Mouse (Mus musculus): ENCODE results near the gene Zfyve27.
A peak's percentile ranks its signal among the peaks of the same experiment; 100 is the strongest.

Gene Zfyve27

DNA sequence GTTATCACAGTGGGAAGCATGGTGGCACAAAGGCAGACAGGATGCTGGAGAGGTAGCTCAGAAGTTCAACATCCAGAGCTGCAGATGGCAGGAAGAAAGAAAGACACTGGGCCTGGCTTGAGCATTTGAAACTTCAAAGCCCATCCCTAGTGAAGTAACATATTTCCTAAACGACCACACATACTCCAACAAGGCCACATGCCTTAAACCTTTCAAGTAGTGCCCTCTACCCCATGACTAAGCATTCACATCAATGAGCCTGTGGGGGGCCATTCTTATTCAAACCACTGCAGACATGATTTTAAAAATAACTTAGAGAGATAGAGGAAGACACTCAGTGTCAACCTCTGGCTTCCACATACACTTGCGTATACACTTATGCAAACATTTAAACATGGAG, 21.0 kb upstream of the Zfyve27 start:
- DNase-seq (ENCODE audit: low spot score in 2 of 2), result no peak

GRCm38 (mm10) chr19:42144067-42144466, 19.7 kb upstream of the Zfyve27 start:
- no peak for DNase-seq (ENCODE audit: low spot score in 2 of 2)

GRCm38 (mm10) chr19:42144541-42145167, 19.1 kb upstream of the Zfyve27 start:
- peak; percentile 56 to 69 for DNase-seq (ENCODE audit: low spot score in 2 of 2)

DNA sequence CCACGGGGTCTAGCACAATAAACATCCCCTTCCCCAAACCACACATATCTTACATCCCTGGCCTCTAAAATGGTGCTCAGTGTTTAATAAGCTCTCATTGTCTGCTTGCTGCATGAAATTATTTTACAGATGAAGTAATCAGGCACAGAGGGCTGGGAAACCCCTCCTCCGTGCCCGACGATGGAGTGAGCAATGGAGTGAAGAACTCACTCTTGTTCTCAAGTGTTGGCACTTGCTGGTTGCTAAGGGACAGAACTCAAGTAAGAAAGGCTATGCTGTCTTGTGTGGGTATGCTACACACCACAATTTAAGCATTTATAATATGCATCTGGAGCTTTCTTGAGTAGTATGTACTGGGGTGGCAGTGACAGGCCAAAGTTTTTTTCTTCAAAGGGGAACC, 18.5 kb upstream of the Zfyve27 start:
- DNase-seq (ENCODE audit: low spot score in 2 of 2), result no peak

GRCm38 (mm10) chr19:42145731-42146130, 18.0 kb upstream of the Zfyve27 start:
- no peak for DNase-seq (ENCODE audit: low spot score in 2 of 2)

DNA sequence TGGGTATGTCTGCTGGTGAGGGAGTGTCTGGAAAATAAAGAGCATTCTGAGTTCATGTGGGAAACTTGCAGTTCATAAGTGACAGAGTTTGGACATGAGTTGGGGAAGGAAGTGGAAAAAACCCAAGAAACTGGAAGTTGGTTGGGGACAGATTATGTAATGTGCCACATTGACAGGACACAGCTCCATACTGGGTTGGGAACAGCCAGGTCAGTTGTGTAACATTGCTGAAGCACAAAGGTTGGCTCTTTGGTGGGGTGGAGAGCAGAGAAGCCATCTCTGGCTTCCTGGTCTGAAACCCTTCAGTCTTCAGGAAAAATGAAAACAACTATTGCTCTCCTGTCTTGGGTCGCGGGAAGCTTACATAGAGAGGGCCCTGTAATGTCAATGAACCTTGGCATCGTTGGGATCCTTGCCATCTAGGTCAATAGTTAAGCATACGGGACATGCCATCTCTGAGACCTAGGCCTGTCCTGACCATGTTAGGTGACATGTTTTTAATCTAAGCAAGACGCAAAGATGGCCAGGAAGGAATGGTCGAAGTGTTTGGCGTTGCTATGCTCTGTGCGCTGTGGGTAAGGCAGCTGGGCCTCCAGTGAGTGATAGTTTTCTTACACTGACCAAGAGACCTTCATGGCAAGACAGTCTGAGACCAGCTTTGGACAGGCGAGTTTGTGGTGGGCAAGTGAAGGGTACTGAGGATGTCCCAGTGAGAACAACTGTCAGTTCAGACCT, 17.3 kb upstream of the Zfyve27 start:
- no peak for DNase-seq (ENCODE audit: low spot score in 2 of 2)

DNA sequence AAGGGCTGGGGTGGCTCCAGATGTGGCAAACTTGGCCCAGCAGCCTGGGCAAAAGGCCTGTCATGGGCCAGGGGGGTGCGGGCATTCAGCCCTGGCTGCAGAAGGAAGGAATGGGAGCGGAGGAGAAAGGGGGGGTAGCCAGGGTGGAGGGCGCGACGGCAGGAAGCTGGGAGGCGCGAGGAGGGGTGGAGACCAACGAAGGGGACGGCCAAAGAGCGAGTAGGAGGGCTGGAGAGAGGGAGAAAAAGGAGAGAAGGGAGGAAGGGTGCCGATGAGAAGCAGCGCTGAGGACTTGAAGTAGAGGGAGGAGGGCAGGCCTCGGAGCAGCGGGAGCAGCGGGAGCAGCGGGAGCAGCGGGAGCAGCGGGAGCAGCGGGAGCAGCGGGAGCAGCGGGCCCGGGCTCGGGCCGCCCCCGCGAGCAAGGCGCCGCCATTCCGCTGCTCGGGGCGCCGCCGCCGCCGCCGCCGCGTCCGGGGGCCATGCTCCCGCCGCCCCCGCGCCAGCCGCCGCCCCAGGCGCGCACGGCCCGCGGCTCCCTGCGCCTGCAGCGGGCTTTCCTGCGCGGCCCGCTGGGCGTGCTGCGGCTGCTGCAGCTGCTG, 16.5 kb upstream of the Zfyve27 start, which contains the start of gene Marveld1:
Gene Marveld1, plus strand, starts transcription at position 231 of the 599 bp plus-strand sequence.
- DNase-seq (ENCODE audit: low spot score in 2 of 2), result peak; percentile 40 to 48

GRCm38 (mm10) chr19:42147769-42148568, 15.8 kb upstream of the Zfyve27 start:
- DNase-seq (ENCODE audit: low spot score in 2 of 2), result no peak

- DNase-seq (ENCODE audit: low spot score in 2 of 2), result no peak
These were observed 15.2 kb upstream of the Zfyve27 start for GRCm38 (mm10) chr19:42148569-42148860.

DNA sequence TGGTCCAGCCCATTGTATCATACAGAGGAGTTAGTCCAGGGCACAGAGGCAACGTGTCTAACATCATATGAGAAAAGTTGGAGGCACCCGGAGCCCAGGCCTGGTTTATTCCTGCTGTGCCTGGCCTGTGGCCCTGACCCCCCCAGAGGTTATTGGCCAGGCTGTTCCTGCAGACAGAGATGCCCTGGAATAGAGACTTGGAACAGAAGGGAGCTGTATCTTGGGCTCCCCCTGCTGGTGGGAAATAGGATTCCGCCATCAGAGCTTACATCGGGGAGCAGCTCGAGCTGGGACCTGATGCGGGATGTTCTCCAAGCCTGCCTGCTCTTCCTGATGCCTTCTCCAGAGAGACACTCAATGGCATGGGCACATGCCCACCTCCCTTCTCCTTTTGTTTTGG, 11.8 kb upstream of the Zfyve27 start:
- peak; percentile 39 to 60 for DNase-seq (ENCODE audit: low spot score in 2 of 2)

- no peak for DNase-seq (ENCODE audit: low spot score in 2 of 2)
These were observed 6.1 kb upstream of the Zfyve27 start for GRCm38 (mm10) chr19:42157493-42158237.

- no peak for DNase-seq (ENCODE audit: low spot score in 2 of 2)
These were observed 5.3 kb upstream of the Zfyve27 start for GRCm38 (mm10) chr19:42158246-42159017.

DNA sequence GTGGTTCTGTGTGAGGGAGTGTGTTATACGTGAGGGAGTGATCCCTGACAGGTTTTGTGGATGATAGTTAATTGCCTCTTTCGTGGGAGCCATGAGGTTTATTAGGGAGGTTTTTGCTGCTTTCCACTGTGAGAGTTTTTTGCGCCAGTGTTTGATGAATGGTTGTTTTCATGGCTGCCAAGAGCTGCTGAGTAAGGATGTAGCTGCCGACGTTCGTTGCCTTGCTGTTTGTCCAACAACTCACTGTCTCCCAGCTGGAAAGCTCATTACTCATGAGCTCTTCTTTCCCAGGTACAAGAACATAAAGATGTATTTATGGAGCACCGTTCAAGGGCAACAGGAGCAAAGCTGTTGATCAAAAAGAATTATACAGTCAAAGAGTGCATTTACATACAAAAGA, 437 bp downstream of the Zfyve27 start:
- no peak for DNase-seq (ENCODE audit: low spot score in 2 of 2)

DNA sequence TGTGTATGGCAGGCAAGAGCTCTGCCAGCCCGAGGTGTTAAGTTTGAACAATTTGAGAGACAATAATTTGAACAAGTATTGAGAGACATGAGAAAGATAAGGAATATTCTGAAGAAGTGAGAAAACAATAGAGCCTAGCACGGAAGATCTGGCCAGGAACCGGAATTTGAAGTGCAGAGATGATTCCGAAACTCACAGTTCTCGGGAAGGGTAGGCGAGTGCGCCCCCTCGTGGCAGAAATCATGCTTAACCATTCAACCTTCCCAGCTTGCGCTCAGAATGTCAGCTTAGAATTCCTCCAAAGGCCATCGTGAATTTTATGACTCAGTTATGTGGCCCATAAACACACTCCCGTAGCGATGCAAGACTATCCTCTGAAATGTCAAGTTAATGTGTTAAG, 2.4 kb downstream of the Zfyve27 start:
- DNase-seq (ENCODE audit: low spot score in 2 of 2), result peak; percentile 56 to 79

DNA sequence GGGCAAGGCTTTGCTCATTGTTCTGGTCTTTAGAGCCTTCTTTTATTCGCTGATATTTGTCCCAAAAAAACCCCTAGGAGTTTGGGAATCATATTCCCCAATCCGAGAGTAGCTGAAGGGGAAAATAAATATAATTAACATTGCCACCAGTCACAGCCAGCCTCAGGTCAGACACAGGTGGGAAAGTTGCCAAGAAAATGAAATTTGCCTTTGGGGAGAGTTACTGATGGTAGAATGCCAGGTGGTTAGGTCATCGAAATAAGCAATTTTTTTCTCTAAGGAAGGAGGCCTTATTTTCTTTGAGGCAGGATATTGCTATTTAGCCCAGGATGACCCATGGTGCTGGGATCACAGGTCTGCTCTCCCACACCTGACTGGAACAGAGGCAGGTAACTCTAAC, 3.0 kb downstream of the Zfyve27 start:
- DNase-seq (ENCODE audit: low spot score in 2 of 2), result no peak

DNA sequence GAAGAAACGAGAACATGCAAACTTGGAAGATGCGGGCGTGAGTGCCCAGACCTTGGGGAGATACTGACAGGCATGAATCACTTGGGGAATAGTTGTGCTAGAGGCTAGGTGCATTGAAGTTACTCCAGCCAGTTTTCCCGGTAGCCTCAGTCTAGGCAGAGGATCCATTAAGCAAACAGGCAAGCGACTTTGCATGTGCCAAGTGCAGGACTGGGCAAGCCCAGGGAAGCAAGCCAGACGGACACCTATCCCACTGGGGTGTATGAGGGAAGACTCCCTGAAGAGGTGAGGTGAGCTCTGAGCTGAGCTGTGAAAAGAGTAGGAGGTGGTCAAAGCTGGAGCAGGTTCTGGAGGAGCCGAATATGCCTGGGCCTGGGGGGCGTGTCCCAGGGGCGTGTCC, 3.7 kb downstream of the Zfyve27 start:
- no peak for DNase-seq (ENCODE audit: low spot score in 2 of 2)

GRCm38 (mm10) chr19:42169322-42169975, 5.7 kb downstream of the Zfyve27 start:
- DNase-seq (ENCODE audit: low spot score in 2 of 2), result no peak

- peak; percentile 94 to 95 for DNase-seq (ENCODE audit: low spot score in 2 of 2)
These were observed 6.5 kb downstream of the Zfyve27 start for GRCm38 (mm10) chr19:42170025-42170969.

- peak in 1 of 2 experiments; percentile 16 for DNase-seq (ENCODE audit: low spot score in 2 of 2)
These were observed 13.1 kb downstream of the Zfyve27 start for GRCm38 (mm10) chr19:42176841-42177240.
